Mouse (Mus musculus): ENCODE results near the gene Bpgm. TPM values are rescaled to one million over a fixed set of nuclear protein-coding genes. Genes with fewer than 3 reads are reported as not detected.
A peak's percentile ranks its signal among the peaks of the same experiment; 100 is the strongest.

The Bpgm gene
- polyA plus RNA-seq, 1 experiment from 2014 or later, result 48.7 TPM

DNA sequence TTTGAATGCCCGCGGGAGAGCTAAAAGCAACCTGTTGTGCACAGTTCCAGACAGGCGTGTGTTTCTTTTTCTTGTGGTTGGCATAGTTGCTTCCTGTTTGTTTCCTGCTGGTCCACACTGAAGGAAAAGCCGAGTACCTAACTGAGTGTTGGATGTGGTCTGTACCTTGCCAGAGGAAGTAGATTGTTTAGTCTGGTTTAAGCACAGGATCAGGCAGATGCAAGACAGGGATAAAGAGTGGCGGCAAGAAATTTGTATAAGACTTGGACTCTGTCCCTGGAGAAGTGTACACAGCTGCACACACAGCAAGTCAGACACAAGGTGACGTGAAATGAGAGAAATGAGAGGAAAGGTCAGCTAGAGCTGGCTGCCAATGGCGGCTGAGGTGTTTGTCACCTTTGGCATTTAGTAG, 19.1 kb downstream of the Bpgm start:
- DNase-seq (ENCODE audit: low spot score) (no peak), ATAC-seq (ENCODE audit: low read depth) (peak; percentile 58)
- peaks cover 31% of the 10 kb centered on the region for H3K4me1 ChIP-seq (ENCODE audit: control insufficient read depth, insufficient read depth, low read length)
- no peak overlapping the region for H3K4me3 ChIP-seq (ENCODE audit: low read depth, low read length)
- peak overlapping the region; percentile 22; the same call in 1 of the 2 replicates for H3K27ac ChIP-seq (replicated peaks; ENCODE audit: low read depth, low read length)
- WGBS, result 36% methylated on average over 7 of the region's 7 CpGs
- no peaks in the 10 kb centered on the region for H3K9me3 ChIP-seq (ENCODE audit: control insufficient read depth, low read length)
- H3K4me2 ChIP-seq (ENCODE audit: low read depth, low read length), result no peak overlapping the region
- no peak overlapping the region for H3K9ac ChIP-seq (ENCODE audit: low read depth, low read length)
- peaks cover 3% of the 10 kb centered on the region; the same call in 1 of the 2 replicates for H3K36me3 ChIP-seq (ENCODE audit: control insufficient read depth, insufficient read depth, low read length)
- H3K27me3 ChIP-seq (replicated peaks; ENCODE audit: control insufficient read depth, insufficient read depth, low read length), result no peaks in the 10 kb centered on the region

DNA sequence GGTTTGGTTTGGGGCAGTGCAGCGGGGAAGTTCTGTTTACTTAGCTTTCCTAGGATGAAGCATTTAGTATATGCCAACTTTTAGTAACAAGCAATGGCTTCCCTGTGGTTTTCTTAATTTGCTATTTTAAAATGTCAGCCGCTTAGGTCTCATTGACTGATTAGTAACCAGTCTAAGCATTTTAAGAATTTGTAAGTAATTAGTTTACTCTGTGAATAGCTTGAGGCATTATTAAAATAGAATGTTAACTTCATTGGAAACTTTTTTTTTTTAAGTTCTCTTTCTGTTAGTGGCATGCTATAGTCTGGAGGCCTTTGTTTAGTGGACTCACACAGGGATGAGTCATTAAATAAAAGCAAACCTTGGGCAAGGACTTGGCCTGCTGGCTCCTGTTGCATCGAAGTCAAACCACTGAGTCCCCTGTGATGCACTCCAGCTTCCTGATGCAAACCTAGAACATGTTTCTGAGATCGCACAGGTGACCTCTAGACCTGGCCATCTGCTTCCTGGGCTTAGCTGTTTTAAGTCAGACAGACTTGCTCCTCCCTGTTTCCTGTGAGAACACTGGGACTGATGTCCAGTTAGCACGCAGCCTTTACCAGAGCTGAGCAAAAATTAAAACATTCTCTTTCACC, 22.1 kb downstream of the Bpgm start:
- Histone ChIP-seq H3K36me3 (ENCODE audit: control insufficient read depth, insufficient read depth, low read length) (no peaks in the 10 kb centered on the region), H3K27me3 (replicated peaks; ENCODE audit: control insufficient read depth, insufficient read depth, low read length) (no peaks in the 10 kb centered on the region), H3K9ac (ENCODE audit: low read depth, low read length) (no peak overlapping the region), H3K4me3 (ENCODE audit: low read depth, low read length) (no peak overlapping the region), H3K9me3 (ENCODE audit: control insufficient read depth, low read length) (no peaks in the 10 kb centered on the region), H3K4me2 (ENCODE audit: low read depth, low read length) (no peak overlapping the region), H3K27ac (replicated peaks; ENCODE audit: low read depth, low read length) (peak overlapping the region; percentile 61; the same call in 1 of the 2 replicates), H3K4me1 (ENCODE audit: control insufficient read depth, insufficient read depth, low read length) (peaks cover 29% of the 10 kb centered on the region)
- WGBS, result 55% methylated on average over 5 of the region's 5 CpGs
- no peak for DNase-seq (ENCODE audit: low spot score)
- no peak for ATAC-seq (ENCODE audit: low read depth)

DNA sequence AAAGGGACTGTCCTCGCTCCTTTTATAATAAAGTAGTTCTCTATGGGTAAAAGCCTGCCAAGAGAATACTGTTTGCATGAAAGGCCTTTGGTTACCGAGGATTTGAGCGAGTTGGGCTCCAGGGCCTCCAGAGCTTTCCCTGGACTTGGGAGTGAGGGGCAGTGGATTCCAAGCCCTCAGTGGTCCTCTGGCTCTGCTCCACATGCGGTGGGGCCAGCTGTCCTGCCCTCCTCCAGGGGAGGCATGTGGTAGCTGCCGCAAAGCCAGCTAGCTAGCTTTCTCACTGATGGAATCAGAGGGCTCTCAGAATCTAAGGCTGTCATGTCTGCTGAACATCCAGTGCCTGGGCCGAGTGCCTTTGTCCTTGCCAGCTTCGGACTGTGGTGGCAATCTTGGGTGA, 26.3 kb downstream of the Bpgm start:
- Histone ChIP-seq H3K9ac (ENCODE audit: low read depth, low read length) (no peak overlapping the region), H3K27me3 (replicated peaks; ENCODE audit: control insufficient read depth, insufficient read depth, low read length) (no peaks in the 10 kb centered on the region), H3K4me2 (ENCODE audit: low read depth, low read length) (no peak overlapping the region), H3K4me1 (ENCODE audit: control insufficient read depth, insufficient read depth, low read length) (peaks cover 17% of the 10 kb centered on the region), H3K9me3 (ENCODE audit: control insufficient read depth, low read length) (no peaks in the 10 kb centered on the region), H3K4me3 (ENCODE audit: low read depth, low read length) (no peak overlapping the region), H3K27ac (replicated peaks; ENCODE audit: low read depth, low read length) (no peak overlapping the region), H3K36me3 (ENCODE audit: control insufficient read depth, insufficient read depth, low read length) (0 out of 2 replicates have a peak, but pooled peaks cover 4% of the 10 kb centered on the region)
- ATAC-seq (ENCODE audit: low read depth) (no peak), DNase-seq (ENCODE audit: low spot score) (no peak)
- 77% methylated on average over 7 of the region's 7 CpGs for WGBS

DNA sequence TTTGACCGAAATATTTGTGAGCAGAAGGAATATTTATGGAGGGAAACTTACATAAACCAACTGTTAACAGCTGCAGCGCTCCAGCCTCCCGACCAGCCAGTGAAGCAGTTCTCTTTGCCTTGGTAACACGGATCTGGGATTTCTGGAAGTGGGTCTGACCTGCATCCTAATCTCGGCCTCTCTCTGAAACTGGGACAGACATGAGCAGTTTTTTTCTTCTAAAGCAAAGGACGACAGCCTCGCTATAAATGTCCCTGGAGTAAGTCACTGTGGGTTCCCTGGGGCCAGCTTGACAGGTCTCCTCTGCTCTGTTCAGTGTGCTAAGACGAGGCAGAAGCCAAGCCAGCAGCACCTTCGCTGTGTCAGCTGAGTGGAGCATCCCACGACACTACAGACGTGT, 29.9 kb downstream of the Bpgm start:
- ATAC-seq (ENCODE audit: low read depth) (no peak), DNase-seq (ENCODE audit: low spot score) (no peak)
- Histone ChIP-seq H3K9ac (ENCODE audit: low read depth, low read length) (no peak overlapping the region), H3K4me3 (ENCODE audit: low read depth, low read length) (no peak overlapping the region), H3K4me2 (ENCODE audit: low read depth, low read length) (no peak overlapping the region), H3K36me3 (ENCODE audit: control insufficient read depth, insufficient read depth, low read length) (0 out of 2 replicates have a peak, but pooled peaks cover 4% of the 10 kb centered on the region), H3K27me3 (replicated peaks; ENCODE audit: control insufficient read depth, insufficient read depth, low read length) (no peaks in the 10 kb centered on the region), H3K9me3 (ENCODE audit: control insufficient read depth, low read length) (no peaks in the 10 kb centered on the region), H3K4me1 (ENCODE audit: control insufficient read depth, insufficient read depth, low read length) (peaks cover 3% of the 10 kb centered on the region; the same call in 1 of the 2 replicates), H3K27ac (replicated peaks; ENCODE audit: low read depth, low read length) (no peak overlapping the region)
- WGBS, result 56% methylated on average over 11 of the region's 11 CpGs

DNA sequence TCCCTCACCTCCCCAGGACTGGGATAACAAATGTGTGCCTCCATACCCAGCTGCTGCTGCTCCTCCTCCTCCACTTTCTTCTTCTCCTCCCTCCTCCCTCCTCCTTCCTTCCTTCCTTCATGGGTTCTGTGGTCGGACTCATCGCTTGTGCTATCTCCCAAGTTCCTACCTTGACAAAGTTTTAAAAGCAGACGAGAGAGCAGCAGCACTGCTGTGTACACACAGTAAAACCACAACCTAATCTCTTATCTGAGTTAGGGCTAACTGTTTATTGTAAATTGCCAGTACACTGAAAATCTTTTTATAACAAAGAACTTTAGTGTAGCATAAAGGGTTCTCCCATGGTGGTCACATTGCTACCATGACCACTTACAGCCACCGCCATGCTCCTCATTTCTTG, 31.6 kb downstream of the Bpgm start:
- Histone ChIP-seq H3K36me3 (ENCODE audit: control insufficient read depth, insufficient read depth, low read length) (0 out of 2 replicates have a peak, but pooled peaks cover 4% of the 10 kb centered on the region), H3K4me1 (ENCODE audit: control insufficient read depth, insufficient read depth, low read length) (peaks cover 3% of the 10 kb centered on the region; the same call in 1 of the 2 replicates), H3K27ac (replicated peaks; ENCODE audit: low read depth, low read length) (no peak overlapping the region), H3K9me3 (ENCODE audit: control insufficient read depth, low read length) (no peaks in the 10 kb centered on the region), H3K4me2 (ENCODE audit: low read depth, low read length) (no peak overlapping the region), H3K27me3 (replicated peaks; ENCODE audit: control insufficient read depth, insufficient read depth, low read length) (no peaks in the 10 kb centered on the region), H3K4me3 (ENCODE audit: low read depth, low read length) (no peak overlapping the region), H3K9ac (ENCODE audit: low read depth, low read length) (no peak overlapping the region)
- ATAC-seq (ENCODE audit: low read depth) (no peak), DNase-seq (ENCODE audit: low spot score) (no peak)
- 86% methylated on average over 4 of the region's 4 CpGs for WGBS

DNA sequence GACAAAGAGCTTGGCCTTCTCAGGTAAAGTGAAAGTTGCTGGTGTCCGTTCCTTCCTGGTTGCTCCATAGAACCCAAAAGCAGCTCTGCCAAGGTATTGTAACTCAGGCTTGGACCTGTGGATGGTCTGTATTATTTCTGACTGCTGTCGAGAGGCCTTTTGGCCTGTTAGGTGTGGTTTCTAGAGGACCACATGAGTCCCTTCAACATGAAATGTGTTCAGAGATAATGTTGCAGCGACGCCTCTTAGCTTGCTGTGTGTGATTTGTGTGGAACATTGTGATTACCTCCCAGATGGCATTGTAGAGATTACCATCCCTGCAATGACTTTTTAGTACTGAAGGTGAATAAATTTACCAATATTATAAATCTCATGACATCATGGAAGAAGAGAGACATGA, 32.0 kb downstream of the Bpgm start:
- no peak for ATAC-seq (ENCODE audit: low read depth)
- Histone ChIP-seq H3K27ac (replicated peaks; ENCODE audit: low read depth, low read length) (no peak overlapping the region), H3K27me3 (replicated peaks; ENCODE audit: control insufficient read depth, insufficient read depth, low read length) (no peaks in the 10 kb centered on the region), H3K9me3 (ENCODE audit: control insufficient read depth, low read length) (no peaks in the 10 kb centered on the region), H3K4me3 (ENCODE audit: low read depth, low read length) (no peak overlapping the region), H3K36me3 (ENCODE audit: control insufficient read depth, insufficient read depth, low read length) (0 out of 2 replicates have a peak, but pooled peaks cover 4% of the 10 kb centered on the region), H3K9ac (ENCODE audit: low read depth, low read length) (no peak overlapping the region), H3K4me1 (ENCODE audit: control insufficient read depth, insufficient read depth, low read length) (peaks cover 3% of the 10 kb centered on the region; the same call in 1 of the 2 replicates), H3K4me2 (ENCODE audit: low read depth, low read length) (no peak overlapping the region)
- WGBS, result 76% methylated on average over 4 of the region's 4 CpGs
- no peak for DNase-seq (ENCODE audit: low spot score)

DNA sequence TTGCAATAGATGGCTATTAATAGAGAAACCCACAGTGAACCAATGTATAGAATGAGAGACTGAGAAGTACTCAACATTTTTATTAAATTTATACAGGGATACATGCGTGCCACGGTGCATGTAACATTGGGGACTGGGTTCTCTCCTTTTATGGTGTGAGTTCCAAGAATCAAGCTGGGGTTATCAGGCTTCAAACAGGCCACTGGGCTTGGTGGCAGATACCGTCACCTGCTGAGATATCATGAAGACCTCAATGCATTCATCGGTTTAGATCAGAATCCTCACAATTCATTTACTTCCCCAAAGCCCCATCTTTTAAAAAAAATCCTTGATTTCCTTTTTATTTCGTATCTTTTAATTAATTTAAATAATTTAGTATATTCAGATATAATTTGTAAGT, 34.3 kb downstream of the Bpgm start:
- no peak overlapping the region for H3K27ac ChIP-seq (replicated peaks; ENCODE audit: low read depth, low read length)
- no peak for ATAC-seq (ENCODE audit: low read depth)
- H3K4me1 ChIP-seq (ENCODE audit: control insufficient read depth, insufficient read depth, low read length), result peaks cover 9% of the 10 kb centered on the region
- H3K36me3 ChIP-seq (ENCODE audit: control insufficient read depth, insufficient read depth, low read length), result 0 out of 2 replicates have a peak, but pooled peaks cover under 1% of the 10 kb centered on the region
- no peaks in the 10 kb centered on the region for H3K9me3 ChIP-seq (ENCODE audit: control insufficient read depth, low read length)
- no peak overlapping the region for H3K4me3 ChIP-seq (ENCODE audit: low read depth, low read length)
- WGBS, result 89% methylated on average over 5 of the region's 5 CpGs
- H3K27me3 ChIP-seq (replicated peaks; ENCODE audit: control insufficient read depth, insufficient read depth, low read length), result no peaks in the 10 kb centered on the region
- H3K4me2 ChIP-seq (ENCODE audit: low read depth, low read length), result no peak overlapping the region
- DNase-seq (ENCODE audit: low spot score), result no peak
- H3K9ac ChIP-seq (ENCODE audit: low read depth, low read length), result no peak overlapping the region

DNA sequence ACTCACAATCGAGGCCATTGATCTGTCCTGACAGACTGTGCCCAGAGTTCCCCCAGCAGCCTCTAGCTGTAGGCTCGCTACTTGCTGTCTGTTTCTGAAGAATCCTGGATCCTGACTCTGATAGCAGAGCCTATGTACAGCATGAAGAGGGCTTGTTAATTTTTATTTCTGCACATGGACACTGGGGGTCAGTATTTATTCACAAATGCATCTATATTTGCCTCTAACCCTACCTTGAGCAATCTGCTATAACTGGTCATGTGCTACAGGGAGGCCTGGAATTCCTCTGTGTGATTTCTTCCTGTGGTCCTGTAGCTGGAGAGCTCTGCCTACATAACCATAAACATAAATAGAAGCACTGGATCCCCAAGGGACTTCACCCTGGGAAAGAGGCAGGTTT, 35.4 kb downstream of the Bpgm start:
- Histone ChIP-seq H3K4me3 (ENCODE audit: low read depth, low read length) (no peak overlapping the region), H3K9ac (ENCODE audit: low read depth, low read length) (no peak overlapping the region), H3K4me1 (ENCODE audit: control insufficient read depth, insufficient read depth, low read length) (peaks cover 11% of the 10 kb centered on the region), H3K4me2 (ENCODE audit: low read depth, low read length) (no peak overlapping the region), H3K36me3 (ENCODE audit: control insufficient read depth, insufficient read depth, low read length) (no peaks in the 10 kb centered on the region), H3K9me3 (ENCODE audit: control insufficient read depth, low read length) (no peaks in the 10 kb centered on the region), H3K27ac (replicated peaks; ENCODE audit: low read depth, low read length) (no peak overlapping the region), H3K27me3 (replicated peaks; ENCODE audit: control insufficient read depth, insufficient read depth, low read length) (no peaks in the 10 kb centered on the region)
- 26% methylated on average over 2 of the region's 2 CpGs for WGBS
- DNase-seq (ENCODE audit: low spot score), result peak; percentile 85
- ATAC-seq (ENCODE audit: low read depth), result peak; percentile 87

DNA sequence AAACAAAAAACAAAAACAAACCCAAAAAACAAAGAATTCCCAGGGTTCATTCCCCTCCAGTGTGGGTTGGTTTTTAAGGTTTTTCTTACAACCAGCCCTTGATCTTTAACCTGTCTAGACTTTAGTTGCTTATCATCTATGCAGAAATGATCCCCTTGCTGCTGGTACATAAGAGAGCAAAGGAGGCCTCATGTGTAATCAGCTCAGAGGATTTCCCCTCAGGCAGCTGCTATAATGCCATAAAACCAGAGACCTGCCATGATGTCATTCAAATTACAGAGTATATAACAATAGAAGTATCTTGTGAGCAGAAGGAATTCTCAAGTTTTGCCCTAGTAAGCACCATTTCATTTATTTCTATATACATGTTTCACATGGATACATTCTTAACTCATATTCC, 36.7 kb downstream of the Bpgm start:
- DNase-seq (ENCODE audit: low spot score), result no peak
- H3K4me3 ChIP-seq (ENCODE audit: low read depth, low read length), result no peak overlapping the region
- no peaks in the 10 kb centered on the region for H3K9me3 ChIP-seq (ENCODE audit: control insufficient read depth, low read length)
- H3K27me3 ChIP-seq (replicated peaks; ENCODE audit: control insufficient read depth, insufficient read depth, low read length), result no peaks in the 10 kb centered on the region
- no peak for ATAC-seq (ENCODE audit: low read depth)
- H3K4me2 ChIP-seq (ENCODE audit: low read depth, low read length), result no peak overlapping the region
- peaks cover 15% of the 10 kb centered on the region for H3K4me1 ChIP-seq (ENCODE audit: control insufficient read depth, insufficient read depth, low read length)
- no peak overlapping the region for H3K27ac ChIP-seq (replicated peaks; ENCODE audit: low read depth, low read length)
- H3K36me3 ChIP-seq (ENCODE audit: control insufficient read depth, insufficient read depth, low read length), result no peaks in the 10 kb centered on the region
- no peak overlapping the region for H3K9ac ChIP-seq (ENCODE audit: low read depth, low read length)
